Mouse (Mus musculus): Measurements from ENCODE around the gene Hoxd4.

The Hoxd4 gene

DNA sequence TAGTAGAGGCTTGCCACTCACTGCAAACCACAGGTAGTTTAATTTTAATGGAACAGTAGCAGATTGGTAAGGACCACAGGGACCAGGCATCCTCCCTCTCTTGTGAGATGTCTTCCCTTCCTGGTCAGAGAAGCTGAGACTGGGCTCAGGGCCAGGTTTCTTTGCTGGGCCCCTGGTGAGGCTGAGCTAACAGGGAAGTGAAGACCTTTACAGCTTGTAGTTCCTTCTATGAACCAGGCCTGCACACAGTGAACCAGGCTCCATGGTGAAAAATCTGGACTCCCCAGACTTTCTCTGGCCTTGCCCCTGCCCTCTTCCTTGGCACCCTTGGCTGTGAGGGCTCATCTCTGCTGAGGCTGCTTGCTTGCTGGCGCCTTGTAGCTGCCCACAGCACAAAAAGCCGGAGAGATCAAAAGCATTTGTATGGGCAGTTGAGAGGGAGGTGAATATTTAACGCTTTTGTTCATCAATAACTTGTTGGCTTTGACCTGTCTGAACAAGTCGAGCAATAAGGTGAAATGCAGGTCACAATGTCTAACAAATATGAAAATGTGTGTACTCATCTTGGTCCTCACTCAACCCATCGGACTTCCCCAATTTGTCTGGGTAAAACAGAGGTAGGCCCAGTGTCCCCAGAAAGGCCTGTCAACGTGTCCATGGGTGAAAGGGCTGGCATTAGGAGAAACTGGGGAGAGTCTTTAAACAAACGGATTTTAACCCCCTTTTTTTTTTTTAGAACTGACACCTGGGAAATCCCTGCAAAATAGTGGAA, 12.7 kb downstream of the Hoxd4 start:
- in situ Hi-C loops (cut with MboI, MseI) = loop anchor here (10.0 kb wide), 1 partner anchor 580 kb away; no protein-coding TSS in a partner anchor

DNA sequence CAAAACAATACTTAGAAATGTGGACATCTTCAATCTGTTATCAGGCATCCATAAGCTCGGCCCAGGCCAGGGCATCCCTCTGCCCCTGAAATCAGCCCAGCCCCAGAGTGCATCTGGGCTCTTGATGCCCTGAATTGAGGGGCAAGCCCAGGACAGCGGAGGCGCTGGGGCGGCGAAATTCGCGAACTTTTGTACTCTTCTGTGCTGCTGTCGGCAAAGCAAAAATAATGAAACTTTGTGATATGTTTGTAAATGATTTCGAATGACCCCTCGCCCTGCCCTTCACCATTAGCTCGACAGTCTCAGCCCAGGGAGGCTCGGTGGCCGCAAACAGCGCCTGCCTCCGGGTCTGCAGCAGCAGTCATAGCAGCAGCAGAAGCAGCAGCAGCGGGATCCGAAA, 13.4 kb downstream of the Hoxd4 start:
- in situ Hi-C loops (cut with MboI, MseI) = loop anchor here (10.0 kb wide), 1 partner anchor 580 kb away; no protein-coding TSS in a partner anchor

DNA sequence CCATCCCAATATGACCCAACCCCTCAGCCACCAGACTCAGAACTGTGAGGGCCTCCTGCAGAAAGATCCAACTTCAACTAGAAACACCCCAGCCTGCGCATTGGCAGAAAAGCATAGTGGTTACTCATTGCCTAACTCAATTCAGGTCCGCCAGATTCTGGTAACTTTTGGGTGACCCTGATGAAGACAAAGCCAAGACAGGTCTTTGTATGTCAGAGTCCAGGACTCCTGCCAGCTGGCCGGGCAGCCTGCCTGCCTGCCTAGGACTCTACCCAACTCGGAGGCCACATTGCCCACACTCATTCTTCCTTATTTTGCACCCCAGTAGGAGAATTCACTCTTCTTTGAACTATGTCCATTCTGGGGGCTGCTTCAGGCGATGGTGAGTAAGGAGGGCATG, 14.8 kb downstream of the Hoxd4 start, which contains the start of gene Gm28230:
Gene Gm28230, plus strand, starts transcription at position 178 of the 400 bp plus-strand sequence.
- in situ Hi-C loops (cut with MboI, MseI) = loop anchor here (10.0 kb wide), 1 partner anchor 578 kb away; no protein-coding TSS in a partner anchor

DNA sequence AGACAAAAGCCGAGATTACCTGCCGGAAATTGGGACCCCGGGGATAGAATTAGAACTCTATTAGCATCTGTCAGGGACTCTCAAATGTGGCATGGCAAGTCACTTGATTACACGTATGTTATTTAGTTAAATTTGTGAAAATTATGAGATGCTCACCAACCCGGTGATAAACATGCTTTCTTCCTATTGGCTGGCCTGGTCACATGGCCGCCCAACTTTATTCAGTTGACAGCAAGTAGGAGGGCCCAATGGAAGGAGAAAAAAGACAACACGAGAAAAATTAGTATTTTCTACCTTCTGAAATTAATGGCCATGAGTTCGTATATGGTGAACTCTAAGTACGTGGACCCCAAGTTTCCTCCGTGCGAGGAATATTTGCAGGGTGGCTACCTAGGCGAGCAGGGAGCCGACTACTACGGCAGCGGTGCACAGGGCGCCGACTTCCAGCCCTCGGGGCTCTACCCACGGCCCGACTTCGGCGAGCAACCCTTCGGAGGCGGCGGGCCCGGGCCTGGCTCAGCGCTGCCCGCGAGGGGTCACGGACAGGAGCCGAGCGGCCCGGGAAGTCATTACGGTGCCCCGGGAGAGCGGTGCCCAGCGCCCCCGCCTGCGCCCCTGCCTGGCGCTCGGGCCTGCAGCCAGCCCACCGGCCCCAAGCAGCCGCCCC, 15.4 kb downstream of the Hoxd4 start:
- in situ Hi-C loops (cut with MboI, MseI) = loop anchor here (10.0 kb wide), 1 partner anchor 578 kb away; no protein-coding TSS in a partner anchor

DNA sequence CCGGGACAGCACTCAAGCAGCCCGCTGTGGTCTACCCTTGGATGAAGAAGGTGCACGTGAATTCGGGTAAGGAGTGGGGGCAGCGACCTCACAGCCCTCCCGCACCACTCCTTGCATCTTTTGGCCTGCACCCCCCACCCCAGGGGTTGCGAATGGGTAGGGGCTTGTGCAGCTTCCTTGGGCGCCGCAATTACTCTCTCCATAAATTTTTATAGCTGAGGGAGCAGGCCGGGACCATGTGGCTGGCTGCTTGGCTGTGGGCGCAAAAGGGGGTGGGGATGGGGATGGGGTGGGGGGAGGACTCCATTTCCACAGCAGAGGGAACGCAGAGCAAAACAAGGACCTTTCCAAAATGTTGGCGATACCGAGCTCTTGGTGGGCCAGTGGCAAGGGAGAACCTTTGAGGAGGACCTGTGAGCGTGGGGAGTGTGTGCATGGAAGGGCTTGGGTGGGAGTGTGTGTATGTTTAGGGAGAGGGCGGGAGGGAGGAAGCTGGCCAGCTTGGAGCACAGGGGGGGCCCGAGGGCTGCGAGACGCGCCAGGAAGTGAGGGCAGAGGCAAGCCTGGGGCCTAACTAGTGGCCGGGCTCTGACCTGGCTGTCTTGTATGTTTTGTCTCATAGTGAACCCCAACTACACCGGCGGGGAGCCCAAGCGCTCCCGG, 16.0 kb downstream of the Hoxd4 start:
- in situ Hi-C loops (cut with MboI, MseI) = loop anchor here (10.0 kb wide), 1 partner anchor 577 kb away; no protein-coding TSS in a partner anchor

DNA sequence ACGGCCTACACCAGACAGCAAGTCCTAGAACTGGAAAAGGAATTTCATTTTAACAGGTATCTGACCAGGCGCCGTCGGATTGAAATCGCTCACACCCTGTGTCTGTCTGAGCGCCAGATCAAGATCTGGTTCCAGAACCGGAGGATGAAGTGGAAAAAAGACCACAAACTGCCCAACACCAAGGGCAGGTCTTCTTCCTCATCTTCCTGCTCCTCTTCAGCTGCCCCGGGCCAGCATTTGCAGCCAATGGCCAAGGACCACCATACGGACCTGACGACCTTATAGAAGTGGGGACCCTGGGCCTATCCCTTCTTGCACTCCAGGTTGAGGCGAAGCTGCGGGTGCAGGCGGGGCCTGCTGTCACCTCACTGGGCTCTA, 16.6 kb downstream of the Hoxd4 start:
- in situ Hi-C loops (cut with MboI, MseI) = loop anchor here (10.0 kb wide), 1 partner anchor 577 kb away; no protein-coding TSS in a partner anchor

DNA sequence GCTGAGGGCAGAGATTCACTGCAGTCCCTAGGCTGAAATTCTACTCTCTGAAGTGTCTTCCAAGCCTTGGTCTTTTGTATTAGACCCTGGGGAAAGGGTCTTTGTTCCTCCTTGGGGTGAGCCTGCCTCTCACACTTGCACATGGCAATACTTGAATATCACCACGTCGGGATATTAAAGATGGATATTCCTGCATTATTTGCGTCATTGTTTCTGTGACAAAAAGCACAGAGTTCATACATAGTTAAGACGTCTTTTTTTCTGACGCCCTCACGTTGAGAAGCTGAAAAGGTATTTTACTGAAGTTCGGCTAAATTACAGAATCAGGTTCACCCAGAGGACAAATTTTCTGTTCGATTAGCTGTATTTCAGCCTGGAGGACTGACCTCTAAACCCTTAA, 18.6 kb downstream of the Hoxd4 start:
- in situ Hi-C loops (cut with MboI, MseI) = no loop called here

DNA sequence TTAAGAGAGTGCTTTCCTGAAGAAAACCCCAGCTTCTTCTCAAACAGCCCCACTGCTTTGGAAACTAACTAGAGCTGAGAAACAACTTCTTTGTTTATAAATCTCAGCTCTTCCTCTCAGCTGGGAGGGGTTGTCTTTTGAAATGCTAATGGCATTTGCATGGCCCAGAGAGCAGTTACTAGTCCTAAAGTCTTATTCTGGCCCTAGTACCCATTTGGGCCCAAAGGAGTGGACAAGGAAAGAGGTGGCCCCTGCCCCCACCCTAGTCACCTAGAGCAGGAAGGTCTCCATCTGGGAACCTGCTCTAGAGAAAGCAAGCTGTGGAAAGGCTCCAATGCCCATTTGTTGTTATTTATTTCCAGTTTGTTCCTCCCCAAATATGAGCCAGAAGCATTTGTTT, 19.3 kb downstream of the Hoxd4 start:
- in situ Hi-C loops (cut with MboI, MseI) = no loop called here

DNA sequence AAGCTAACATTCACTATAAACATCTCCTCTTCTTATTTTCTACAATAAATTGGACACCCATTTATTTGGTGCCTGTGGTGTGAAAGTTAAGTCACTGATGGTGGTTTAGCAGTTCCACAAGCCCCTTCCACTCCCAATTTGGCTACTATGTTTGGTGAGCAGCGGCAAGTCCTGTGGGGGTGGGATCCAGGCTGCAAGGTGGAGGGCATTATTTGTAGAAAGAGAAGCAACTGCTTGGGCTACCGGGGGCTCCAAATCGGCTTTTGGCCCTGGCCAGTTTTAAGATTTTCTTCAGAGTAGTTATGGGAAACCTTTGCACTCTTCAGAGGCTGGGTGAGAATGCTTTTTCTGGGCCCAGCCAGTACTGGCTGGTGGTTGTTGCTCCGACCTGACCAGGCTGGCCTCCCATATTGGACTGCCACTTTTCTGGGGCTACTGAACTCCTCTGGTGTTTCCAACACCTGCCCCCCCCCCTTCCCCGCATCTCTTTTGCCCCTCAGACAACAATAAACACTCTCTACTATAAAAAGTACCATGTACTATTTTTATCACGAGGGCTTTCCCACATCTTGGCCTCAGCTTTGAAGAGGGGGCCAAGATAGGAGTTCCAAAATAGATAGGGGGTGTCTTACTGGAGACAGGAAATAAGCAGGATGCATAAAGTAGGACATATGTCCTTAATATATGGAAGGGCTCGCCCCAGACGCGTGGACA, 20.2 kb downstream of the Hoxd4 start:
- in situ Hi-C loops (cut with MboI, MseI) = no loop called here

DNA sequence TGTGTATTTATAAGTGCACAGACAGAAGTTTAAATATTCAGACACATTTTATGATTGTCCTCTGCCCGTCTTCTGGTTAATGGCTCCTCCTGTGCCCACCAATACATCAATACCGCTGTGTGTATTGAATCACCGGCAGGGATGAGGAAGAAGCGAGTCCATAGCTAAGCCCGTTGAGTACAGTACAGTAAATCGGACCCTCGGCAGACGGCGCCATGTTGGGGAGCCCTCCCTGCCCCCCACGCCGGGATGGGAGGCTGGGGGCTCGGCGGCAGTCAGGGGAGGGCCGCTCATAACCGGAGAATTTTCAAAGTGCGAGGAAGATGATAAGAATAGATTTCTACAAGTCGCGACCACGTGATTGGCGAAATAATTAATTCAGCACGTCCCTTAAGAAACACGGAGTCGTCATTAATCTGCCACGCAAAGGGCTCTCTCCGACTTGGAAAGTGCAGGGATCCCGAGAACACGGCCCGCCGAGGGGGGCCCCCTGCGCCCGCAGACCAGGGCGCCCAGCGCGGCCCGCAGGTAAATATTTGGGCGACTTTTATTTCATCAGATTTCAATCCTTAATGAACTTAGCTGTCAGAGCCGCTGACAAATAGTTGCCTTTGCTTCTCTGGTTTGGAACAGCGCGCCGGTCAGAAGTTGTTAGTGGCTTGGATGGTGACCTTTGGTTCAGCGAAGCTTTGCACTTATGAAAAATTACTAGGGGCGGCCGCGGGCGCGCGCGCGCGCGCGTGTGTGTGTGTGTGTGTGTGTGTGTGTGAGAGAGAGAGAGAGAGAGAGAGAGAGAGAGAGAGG, 21.0 kb downstream of the Hoxd4 start:
- in situ Hi-C loops (cut with MboI, MseI) = no loop called here

DNA sequence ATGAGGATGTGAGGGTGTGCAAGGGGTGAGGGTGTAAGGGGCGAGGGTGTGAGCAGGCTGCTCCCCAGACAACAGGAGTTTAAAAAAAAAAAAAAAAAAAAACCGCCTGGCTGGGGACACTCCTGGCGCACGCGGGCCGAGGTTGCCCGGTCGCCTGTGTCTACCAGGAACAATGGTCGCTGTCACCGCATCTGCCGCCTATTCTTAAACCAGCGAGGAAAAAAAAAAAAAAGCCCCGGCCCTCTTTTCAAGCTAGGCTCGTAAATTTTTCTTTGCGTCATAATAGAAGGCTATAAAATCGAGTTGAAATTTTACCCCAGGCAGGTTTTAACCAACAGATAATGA, 21.6 kb downstream of the Hoxd4 start:
- in situ Hi-C loops (cut with MboI, MseI) = no loop called here

DNA sequence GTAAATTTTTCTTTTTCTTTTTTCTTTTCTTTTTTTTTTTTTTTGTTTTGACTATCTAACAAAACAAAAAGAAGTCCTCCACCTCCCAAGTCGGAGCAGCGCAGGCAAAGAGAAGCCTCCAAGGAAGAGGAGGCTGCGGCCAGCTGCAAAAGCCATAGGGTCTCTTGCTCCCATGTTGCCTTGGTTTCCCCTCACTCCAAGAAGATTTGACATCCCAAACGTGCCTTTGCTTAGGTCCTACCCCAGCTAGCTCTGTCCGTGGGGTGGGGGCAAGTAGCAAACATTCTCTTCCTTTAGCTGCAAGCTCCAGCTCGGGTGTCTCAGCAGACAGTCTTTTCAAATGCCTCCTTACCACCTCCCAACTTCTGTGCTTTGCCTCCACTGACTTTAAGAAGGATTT, 22.0 kb downstream of the Hoxd4 start:
- in situ Hi-C loops (cut with MboI, MseI) = no loop called here

DNA sequence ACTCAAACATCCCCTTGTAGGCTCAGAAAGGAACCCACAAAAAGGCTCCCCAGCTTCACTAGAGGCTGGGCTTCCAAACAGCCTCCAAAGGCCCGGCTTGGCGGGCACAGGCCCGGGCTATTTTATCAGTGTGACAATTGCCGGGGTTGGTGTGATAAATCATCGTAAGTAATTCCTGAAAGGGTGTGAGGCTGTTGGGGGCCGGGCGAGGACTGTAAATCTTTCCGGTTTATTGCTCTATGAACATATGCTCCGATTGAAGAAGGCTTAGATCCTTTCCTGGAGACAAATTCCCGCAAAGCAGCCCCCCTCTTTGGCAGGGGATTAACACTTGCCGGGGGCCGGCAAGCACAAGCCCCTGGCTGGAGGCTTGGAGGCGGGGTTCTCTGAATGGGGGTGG, 22.7 kb downstream of the Hoxd4 start:
- in situ Hi-C loops (cut with MboI, MseI) = no loop called here

DNA sequence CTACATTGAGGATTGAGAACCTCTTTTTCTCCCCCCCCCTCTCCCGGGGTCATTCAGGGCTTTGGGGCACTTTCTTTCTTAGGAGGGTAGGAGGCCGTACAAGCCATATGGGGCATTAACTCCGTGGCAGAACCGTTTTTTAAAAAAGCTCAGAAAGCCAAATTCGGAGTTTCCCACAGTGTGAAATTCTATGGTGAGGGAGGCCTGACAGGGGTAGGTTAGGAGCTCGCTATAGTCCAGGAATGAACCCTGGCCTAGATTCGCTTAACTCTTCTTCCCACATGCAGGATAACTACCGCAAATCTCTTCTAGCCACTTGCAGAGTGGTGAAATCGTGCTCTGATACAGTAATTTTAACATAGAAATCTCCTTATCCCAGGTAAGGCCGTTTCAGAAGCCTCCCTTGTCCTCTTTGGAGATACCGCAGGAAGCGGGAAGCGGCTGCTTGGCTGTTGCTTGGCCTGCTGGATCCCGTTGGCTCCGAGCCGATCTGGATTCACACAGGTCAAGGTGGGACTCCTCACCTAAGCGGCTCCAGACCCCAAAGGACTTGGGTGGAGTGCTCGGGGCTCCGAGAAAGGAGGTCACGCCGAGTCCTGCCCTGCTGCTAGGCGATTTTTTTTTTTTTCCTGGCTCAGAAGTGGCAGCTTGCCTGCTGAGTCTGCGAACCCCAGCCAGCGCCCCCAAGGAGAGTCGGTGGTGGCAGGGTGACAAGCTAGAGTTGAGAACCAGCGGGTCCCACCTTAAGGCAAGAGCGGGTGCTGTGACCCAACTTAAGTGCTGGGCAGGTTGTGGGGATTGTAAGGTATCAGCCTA, 23.5 kb downstream of the Hoxd4 start:
- in situ Hi-C loops (cut with MboI, MseI) = loop anchor here (5.0 kb wide), 1 partner anchor 43 kb away; the partner anchor contains the start of gene Hoxd10

DNA sequence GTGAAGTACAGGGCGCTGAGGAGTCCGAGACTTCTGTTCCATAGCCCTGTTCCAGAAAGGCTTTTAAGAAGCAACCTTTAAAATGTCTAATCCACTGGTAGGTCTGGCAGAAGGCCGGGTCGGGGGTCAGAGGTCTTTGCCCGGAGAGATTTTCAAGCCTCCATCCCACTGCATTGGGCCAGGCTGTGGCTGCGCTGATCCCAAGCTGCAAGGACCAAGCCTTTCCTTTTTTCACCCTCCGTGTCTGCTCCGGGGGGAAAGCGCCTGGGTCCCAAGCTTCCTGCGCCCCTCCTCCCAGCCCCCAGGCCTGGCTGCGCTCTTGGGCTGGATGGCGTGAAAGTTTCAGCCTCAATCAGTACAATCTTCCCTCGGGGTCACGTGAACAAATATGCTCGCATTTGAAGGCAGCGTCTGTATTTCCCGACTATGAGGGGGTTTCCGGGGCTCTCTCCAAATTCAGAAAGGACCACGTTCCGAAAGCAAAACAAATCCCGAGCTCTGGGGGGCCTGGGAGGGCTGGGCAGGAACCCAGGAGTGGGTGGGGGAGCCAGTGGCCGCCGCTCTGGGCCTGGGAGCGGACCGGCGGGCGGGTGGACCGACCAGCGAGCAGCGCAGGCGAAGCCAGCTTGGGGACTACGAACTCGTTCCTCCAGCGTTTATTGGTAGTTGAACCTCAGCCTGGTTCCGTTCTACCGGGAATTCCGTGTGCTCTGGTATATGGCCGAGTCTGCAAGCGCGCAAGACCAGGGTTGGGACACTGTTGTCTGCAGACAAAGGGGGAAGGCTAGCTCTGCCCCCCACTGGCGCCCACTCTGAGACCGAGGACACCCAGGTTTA, 24.3 kb downstream of the Hoxd4 start:
- in situ Hi-C loops (cut with MboI, MseI) = loop anchor here (5.0 kb wide), 1 partner anchor 44 kb away; the partner anchor contains the start of gene Hoxd10

DNA sequence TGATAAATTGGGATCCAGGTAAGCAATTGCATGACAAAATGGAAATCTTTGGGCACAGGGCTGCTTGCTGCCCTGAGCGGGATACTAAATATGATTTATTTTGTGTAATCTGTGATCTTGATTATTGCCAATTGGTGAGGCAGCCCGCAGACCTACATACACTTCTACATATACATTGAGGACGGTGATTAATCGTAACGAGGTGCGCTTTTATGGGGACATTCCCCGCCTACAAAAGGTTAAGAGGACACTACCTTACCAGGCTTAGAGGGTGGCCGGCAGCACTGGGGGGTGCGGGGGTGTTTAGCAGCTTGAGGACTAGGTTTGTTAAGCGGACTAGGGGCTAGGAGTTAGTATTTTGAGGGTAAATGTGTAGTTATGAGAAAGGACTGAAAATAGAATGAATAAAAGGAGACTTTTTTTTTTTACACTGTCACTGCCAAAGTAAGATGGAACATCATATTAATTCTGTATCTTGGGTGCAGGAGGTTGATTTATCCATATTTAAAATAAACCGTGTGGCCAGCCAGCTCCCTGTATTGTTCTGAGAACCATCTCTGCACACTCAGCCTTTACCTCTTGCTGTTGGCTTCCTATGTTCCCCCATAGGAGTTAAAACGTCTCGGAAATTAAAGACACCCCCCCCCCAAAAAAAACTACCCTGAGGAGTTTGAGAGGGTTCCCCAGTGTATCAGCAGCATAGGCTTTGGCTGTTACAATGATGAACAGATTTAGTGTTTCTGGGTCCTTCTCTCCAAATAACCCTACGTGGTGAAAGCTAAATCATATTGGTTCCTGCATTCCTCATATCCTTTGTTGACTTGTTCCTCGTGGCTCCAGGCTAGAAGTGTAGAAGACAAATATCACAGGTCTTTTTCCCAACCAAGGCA, 25.2 kb downstream of the Hoxd4 start:
- in situ Hi-C loops (cut with MboI, MseI) = loop anchor here (5.0 kb wide), 1 partner anchor 45 kb away; the partner anchor contains the start of gene Hoxd10

DNA sequence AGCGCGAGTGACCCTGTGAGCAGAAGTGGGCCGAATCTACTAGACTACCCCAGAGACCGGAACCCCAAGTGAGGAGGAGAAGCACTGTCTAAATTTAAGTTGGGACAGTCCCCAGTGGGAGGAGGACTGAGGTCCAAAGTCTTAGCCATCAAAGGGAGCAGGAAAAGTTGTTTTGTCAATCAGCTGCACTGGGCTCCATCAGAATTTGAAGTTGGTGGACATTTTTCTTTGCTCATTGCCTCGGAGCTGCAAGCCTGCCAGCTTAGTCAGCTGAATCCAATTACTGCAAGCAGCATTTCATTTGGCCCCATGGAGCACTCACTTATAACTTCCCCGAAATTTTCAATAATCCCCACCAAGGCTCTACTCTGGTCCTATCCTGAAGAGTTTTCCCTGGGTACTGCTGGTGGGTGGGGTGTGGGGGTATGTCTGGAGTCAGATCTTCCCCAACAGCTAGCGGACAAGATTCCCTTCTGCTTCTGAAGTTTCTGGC, 25.9 kb downstream of the Hoxd4 start:
- in situ Hi-C loops (cut with MboI, MseI) = loop anchor here (5.0 kb wide), 1 partner anchor 45 kb away; the partner anchor contains the start of gene Hoxd10
